Mouse (Mus musculus): ENCODE measurements around the gene Gngt2.

Gngt2 gene

GRCm38 (mm10) chr11:95837059-95837458 lies at the start of gene Gngt2:
Gngt2 (plus strand) TSS chr11:95837216.
- DNase-seq (ENCODE audit: low read depth, low spot score), result no peak

DNA sequence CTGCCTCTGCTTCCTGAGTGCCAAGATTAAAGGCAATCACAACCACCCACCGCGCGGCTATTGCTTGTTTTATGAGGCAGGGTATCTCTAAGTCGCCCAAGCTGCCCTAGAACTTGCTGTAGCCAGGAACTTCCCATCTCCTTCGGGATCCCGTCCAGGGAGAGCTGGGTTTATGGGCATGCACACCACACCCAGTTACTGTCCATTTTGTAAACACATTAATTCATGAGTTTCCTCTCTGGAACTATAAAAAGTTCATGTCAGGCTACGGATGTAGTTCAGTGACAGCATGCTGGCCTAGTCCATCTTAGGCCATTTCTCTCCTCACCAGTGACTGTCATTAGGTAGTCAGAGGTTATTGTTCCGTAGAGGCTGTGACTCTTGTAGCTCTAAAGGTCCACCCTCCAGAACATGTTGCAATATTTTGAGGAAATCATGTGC lies 47.5 kb upstream of the Gngt2 start:
- DNase-seq (ENCODE audit: low read depth, low spot score), result no peak

GRCm38 (mm10) chr11:95791787-95792186 lies 45.2 kb upstream of the Gngt2 start:
- DNase-seq (ENCODE audit: low read depth, low spot score), result no peak

- DNase-seq (ENCODE audit: low read depth, low spot score), result no peak
Observed at GRCm38 (mm10) chr11:95792950-95793509, 44.0 kb upstream of the Gngt2 start.

GRCm38 (mm10) chr11:95794201-95794600 lies 42.8 kb upstream of the Gngt2 start:
- DNase-seq (ENCODE audit: low read depth, low spot score), result no peak

DNA sequence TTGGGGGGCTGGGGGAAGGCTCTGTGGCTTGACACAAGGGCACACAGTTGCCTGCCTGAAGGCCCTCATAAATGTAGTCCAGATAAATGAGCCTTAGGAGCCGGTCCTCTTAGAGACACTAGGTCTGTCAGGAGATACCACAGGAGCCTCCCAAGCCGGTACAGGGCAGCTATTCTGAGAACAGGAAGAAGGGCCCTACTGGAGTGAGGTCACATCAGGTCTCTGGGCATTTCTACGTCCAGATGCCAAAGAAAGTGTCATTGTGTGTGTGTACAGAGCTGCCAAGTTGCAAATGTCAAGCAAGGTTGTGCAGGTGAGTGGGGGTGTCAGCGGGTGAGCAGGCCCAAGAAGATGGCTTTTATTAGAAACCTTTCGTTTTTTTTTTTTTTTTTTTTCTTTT lies 41.4 kb upstream of the Gngt2 start:
- no peak for DNase-seq (ENCODE audit: low read depth, low spot score)

GRCm38 (mm10) chr11:95805010-95805409 lies 32.0 kb upstream of the Gngt2 start:
- DNase-seq (ENCODE audit: low read depth, low spot score), result no peak

DNA sequence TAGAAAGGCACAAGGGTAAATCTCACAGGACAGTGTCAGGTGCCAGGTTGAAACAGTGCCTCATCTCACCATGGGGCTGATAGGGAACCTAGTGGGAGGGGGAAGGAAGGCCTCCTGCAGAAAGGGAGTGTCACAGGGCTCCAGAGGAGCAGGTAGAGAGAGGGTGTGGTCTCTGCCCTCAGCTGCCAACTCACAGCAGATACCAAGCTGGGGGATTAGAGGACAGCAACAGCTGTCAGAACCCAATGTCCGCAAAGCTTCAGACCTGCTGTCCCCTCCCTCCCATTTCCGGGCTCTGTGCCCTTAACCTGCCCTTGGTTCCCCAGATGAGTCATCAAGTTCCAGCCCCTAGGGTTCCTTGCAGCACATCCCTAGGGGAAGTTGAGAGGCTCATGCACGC lies 31.5 kb upstream of the Gngt2 start:
- peak; percentile 71 for DNase-seq (ENCODE audit: low read depth, low spot score)

- no peak for DNase-seq (ENCODE audit: low read depth, low spot score)
Observed at GRCm38 (mm10) chr11:95807884-95808283, 29.1 kb upstream of the Gngt2 start.

DNA sequence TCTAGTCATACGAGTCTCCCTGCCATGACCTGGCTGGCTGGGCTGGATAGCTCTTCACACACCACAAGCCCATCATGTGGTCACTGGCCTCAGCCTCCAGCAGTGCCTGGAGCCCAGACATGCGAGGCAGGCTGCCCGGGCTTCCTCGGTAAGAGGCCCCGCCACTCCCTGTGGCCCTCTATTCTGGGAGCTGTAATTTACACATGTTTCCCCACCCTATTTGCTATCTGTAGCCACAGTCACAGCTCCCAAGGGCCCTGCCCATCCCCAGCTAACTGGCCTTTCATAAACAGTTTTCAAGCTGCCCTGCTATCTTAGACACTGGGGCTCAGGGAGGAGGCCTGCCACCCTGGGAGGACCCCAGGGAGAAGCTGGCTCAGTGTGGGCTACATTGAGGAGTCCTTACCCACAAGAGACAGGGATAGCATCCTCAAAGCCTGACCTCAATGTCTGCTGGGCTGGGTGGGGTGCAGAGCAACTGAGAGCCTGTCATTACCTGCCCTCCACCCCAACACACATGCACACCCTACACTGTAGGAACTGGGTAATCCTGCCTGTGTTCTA lies 28.5 kb upstream of the Gngt2 start:
- DNase-seq (ENCODE audit: low read depth, low spot score), result peak; percentile 83

DNA sequence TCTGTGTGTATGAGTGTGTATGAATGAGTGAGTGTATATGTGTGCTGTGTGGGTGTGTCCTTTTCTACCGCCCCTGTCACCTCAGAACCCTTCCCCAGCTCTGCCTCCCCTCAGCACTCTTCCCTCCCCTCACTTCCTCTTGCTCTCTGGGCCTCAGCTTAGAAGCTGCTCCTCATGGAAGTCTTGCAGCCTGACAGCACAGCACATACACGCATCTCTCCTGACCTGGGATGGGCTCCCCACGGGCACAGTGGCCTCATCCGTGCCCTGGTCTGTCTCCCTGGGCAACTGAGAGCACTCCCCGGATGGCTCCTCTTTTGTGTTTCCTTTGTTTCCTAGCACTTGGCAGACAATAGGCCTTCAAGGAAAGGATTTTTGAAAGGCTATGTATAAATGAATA lies 27.4 kb upstream of the Gngt2 start:
- no peak for DNase-seq (ENCODE audit: low read depth, low spot score)

DNA sequence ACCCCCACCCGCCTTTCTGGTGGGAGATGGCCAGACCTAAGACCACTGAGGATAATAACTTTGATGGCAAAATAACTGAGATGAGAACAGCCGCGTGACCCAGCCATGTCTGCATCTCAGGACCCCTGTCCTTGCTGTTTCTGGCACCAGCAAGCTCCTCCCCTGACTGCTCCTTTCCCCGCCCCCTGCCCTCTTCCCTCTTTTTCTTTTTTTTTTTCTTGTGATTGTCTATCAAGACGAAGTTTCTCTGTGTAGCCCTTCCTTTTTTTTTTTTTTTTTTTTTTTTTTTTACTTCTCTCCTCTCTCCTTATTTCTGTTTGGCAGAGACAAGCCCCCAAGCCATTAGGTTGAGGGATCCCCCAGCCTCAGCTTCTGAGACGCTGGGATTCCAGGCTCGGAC lies 26.2 kb upstream of the Gngt2 start:
- DNase-seq (ENCODE audit: low read depth, low spot score), result no peak

GRCm38 (mm10) chr11:95811741-95812140 lies 25.3 kb upstream of the Gngt2 start:
- DNase-seq (ENCODE audit: low read depth, low spot score), result no peak

DNA sequence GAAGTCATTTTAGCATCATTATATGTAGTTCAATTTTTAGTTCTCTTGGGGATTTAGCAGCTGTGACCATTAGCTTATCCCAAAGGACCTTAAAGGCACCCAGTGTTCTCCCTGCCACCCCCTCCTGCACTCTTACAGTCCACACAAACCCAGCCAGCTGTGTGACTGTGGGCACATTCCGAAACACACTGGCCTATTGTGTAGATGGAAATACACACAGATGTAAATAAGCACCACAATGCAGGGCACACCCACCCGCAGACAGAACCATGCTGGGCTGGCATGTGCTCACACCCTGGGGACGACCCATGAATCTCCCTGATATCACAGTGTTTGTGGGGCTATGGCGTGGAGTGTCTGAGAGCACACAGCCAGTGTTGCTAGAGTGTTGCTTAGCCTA lies 24.8 kb upstream of the Gngt2 start:
- no peak for DNase-seq (ENCODE audit: low read depth, low spot score)

- DNase-seq (ENCODE audit: low read depth, low spot score), result no peak
Observed at GRCm38 (mm10) chr11:95814101-95814500, 22.9 kb upstream of the Gngt2 start.

GRCm38 (mm10) chr11:95814857-95815256 lies 22.2 kb upstream of the Gngt2 start:
- no peak for DNase-seq (ENCODE audit: low read depth, low spot score)

- no peak for DNase-seq (ENCODE audit: low read depth, low spot score)
Observed at GRCm38 (mm10) chr11:95815412-95815811, 21.6 kb upstream of the Gngt2 start.

- no peak for DNase-seq (ENCODE audit: low read depth, low spot score)
Observed at GRCm38 (mm10) chr11:95819138-95819537, 17.9 kb upstream of the Gngt2 start.

- no peak for DNase-seq (ENCODE audit: low read depth, low spot score)
Observed at GRCm38 (mm10) chr11:95821511-95821910, 15.5 kb upstream of the Gngt2 start.

GRCm38 (mm10) chr11:95822437-95822836 lies 14.6 kb upstream of the Gngt2 start:
- DNase-seq (ENCODE audit: low read depth, low spot score), result no peak

- DNase-seq (ENCODE audit: low read depth, low spot score), result peak; percentile 84
Observed at GRCm38 (mm10) chr11:95824071-95824876, 12.7 kb upstream of the Gngt2 start, which contains the start of gene Phospho1. Phospho1 (plus strand) TSS chr11:95824499.

DNA sequence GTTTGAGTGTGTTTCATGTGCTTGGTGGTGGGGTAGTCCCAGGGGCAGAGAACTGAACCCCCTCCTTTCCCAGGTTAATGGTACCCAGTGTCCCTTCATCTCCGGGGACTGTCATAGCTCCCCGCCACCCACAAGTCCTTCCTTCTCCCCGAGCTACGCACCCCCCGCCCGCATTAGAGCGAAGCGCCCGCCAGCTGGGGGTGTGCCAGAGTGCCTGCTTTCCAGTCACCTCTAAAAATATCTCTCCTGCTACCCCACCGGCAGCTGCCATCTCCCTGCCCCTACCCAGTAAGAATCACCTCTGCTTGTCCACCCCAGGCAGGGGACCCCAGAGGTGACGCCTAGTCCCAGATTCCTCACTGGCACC lies 12.2 kb upstream of the Gngt2 start:
- DNase-seq (ENCODE audit: low read depth, low spot score), result no peak

- no peak for DNase-seq (ENCODE audit: low read depth, low spot score)
Observed at GRCm38 (mm10) chr11:95825625-95826024, 11.4 kb upstream of the Gngt2 start.

Measured in c-Kit-negative CD71-positive TER-119-positive erythroid progenitor cells, embryonic 14.5 days (primary cell).